Mouse (Mus musculus) midbrain, embryonic 11.5 days (tissue): ENCODE measurements at regions not wholly inside any gene's neighbourhood (a gene's known extent, or its start where the extent isn't known, plus 50 kb on each side); places are given as distances from the start of the nearest gene placed in this dataset.

Source experiments
- ATAC-seq: fragments of 200-750 bp; cut with Nextera tagmentation; 2 replicates; pipeline ENCODE4 v1.8.0; 2017; ENCODE audit warnings: moderate TSS enrichment, moderate library complexity; ENCODE audit not compliant: low FRiP score
- DNase-seq: peaks from one replicate; pipeline ENCODE4 v3.0.0; 2015; ENCODE audit warnings: low spot score; ENCODE audit errors: missing footprints
- H3K27ac ChIP-seq: fragments of 300-500 bp; sonication (generic); 2 replicates; pipeline ENCODE4 v1.5.1; 2014; ENCODE audit warnings: low read depth, low read length
- H3K27me3 ChIP-seq: fragments of 300-500 bp; sonication (generic); 2 replicates; pipeline ENCODE4 v1.6.1; 2014; ENCODE audit warnings: mild to moderate bottlenecking, low read length, moderate library complexity, mixed read lengths; ENCODE audit not compliant: control insufficient read depth, insufficient read depth
- H3K36me3 ChIP-seq: fragments of 300-500 bp; sonication (generic); 2 replicates; pipeline ENCODE4 v1.6.1; 2014; ENCODE audit warnings: mild to moderate bottlenecking, low read length, moderate library complexity, mixed read lengths; ENCODE audit not compliant: control insufficient read depth, insufficient read depth
- H3K4me1 ChIP-seq: fragments of 300-500 bp; sonication (generic); 2 replicates; pipeline ENCODE4 v1.6.1; 2014; ENCODE audit warnings: low read length; ENCODE audit not compliant: control insufficient read depth, insufficient read depth
- H3K4me2 ChIP-seq: fragments of 300-500 bp; sonication (generic); 2 replicates; pipeline ENCODE4 v1.6.1; 2014; ENCODE audit warnings: mild to moderate bottlenecking, moderate library complexity
- H3K4me3 ChIP-seq: fragments of 300-500 bp; sonication (generic); 2 replicates; pipeline ENCODE4 v1.5.1; 2014; ENCODE audit warnings: low read depth, low read length
- H3K9ac ChIP-seq: fragments of 300-500 bp; sonication (generic); 2 replicates; pipeline ENCODE4 v1.6.1; 2014; ENCODE audit warnings: low read length
- H3K9me3 ChIP-seq: fragments of 300-500 bp; sonication (generic); 2 replicates; pipeline ENCODE4 v1.6.1; 2016; ENCODE audit warnings: low read length; ENCODE audit not compliant: control insufficient read depth
- WGBS: fragments of 180-500 bp; shearing (Covaris S2); extraction: QIAGEN DNeasy Blood & Tissue Kit; methylation state at CpG from one replicate; pipeline ENCODE4 v1.1.7; 2014; 5-methylcytosine and 5-hydroxymethylcytosine counted together

GRCm38 (mm10) chr11:111529591-111529990 is 463.6 kb downstream of the Kcnj2 start:
- ATAC-seq: no peak
- H3K4me1 ChIP-seq: no peaks in the 10 kb centered on the region
- no peak overlapping the region for H3K9ac ChIP-seq
- H3K36me3 ChIP-seq: no peaks in the 10 kb centered on the region
- no peak overlapping the region for H3K4me2 ChIP-seq
- no peak overlapping the region for H3K27ac ChIP-seq
- H3K4me3 ChIP-seq: no peak overlapping the region
- DNase-seq: no peak
- WGBS: 82% methylated on average over 9 of the region's 9 CpGs
- H3K9me3 ChIP-seq: no peaks in the 10 kb centered on the region
- no peaks in the 10 kb centered on the region for H3K27me3 ChIP-seq

- no peak overlapping the region for H3K4me3 ChIP-seq
- no peak for ATAC-seq
- 82% methylated on average over 3 of the region's 3 CpGs for WGBS
- no peaks in the 10 kb centered on the region for H3K9me3 ChIP-seq
- no peak overlapping the region for H3K4me2 ChIP-seq
- no peak overlapping the region for H3K9ac ChIP-seq
- no peaks in the 10 kb centered on the region for H3K27me3 ChIP-seq
- no peaks in the 10 kb centered on the region for H3K4me1 ChIP-seq
- no peak for DNase-seq
- no peak overlapping the region for H3K27ac ChIP-seq
- H3K36me3 ChIP-seq: no peaks in the 10 kb centered on the region
Observed at GRCm38 (mm10) chr11:111530912-111531311, 464.9 kb downstream of the Kcnj2 start.

- Histone ChIP-seq H3K27ac (no peak overlapping the region), H3K4me1 (no peaks in the 10 kb centered on the region), H3K9me3 (no peaks in the 10 kb centered on the region), H3K4me2 (no peak overlapping the region), H3K27me3 (no peaks in the 10 kb centered on the region), H3K36me3 (no peaks in the 10 kb centered on the region), H3K9ac (no peak overlapping the region), H3K4me3 (no peak overlapping the region)
- 45% methylated on average over 5 of the region's 5 CpGs for WGBS
- peak; percentile 86 for DNase-seq
- no peak for ATAC-seq
Observed at GRCm38 (mm10) chr11:111532457-111532856, 466.5 kb downstream of the Kcnj2 start.

GRCm38 (mm10) chr11:111536040-111536836 is 470.3 kb downstream of the Kcnj2 start:
- DNase-seq (peak; percentile 97), ATAC-seq (no peak)
- Histone ChIP-seq H3K27ac (no peak overlapping the region), H3K9me3 (no peaks in the 10 kb centered on the region), H3K4me2 (no peak overlapping the region), H3K27me3 (no peaks in the 10 kb centered on the region), H3K4me1 (no peaks in the 10 kb centered on the region), H3K36me3 (no peaks in the 10 kb centered on the region), H3K9ac (no peak overlapping the region), H3K4me3 (no peak overlapping the region)
- 54% methylated on average over 17 of the region's 17 CpGs for WGBS

- no peak overlapping the region for H3K27ac ChIP-seq
- 41% methylated on average over 3 of the region's 3 CpGs for WGBS
Observed at GRCm38 (mm10) chr11:111537654-111538053, 471.7 kb downstream of the Kcnj2 start.

GRCm38 (mm10) chr11:111539960-111540359 is 474.0 kb downstream of the Kcnj2 start:
- Histone ChIP-seq H3K9me3 (no peaks in the 10 kb centered on the region), H3K4me3 (no peak overlapping the region), H3K36me3 (no peaks in the 10 kb centered on the region), H3K4me1 (no peaks in the 10 kb centered on the region), H3K27ac (no peak overlapping the region), H3K4me2 (no peak overlapping the region), H3K27me3 (no peaks in the 10 kb centered on the region), H3K9ac (no peak overlapping the region)
- no peak for ATAC-seq
- WGBS: 75% methylated on average over 6 of the region's 6 CpGs
- DNase-seq: no peak

More at GRCm38 (mm10) chr11:111537654-111538053, 471.7 kb downstream of the Kcnj2 start:
- no peaks in the 10 kb centered on the region for H3K4me1 ChIP-seq
- no peak overlapping the region for H3K9ac ChIP-seq
- DNase-seq: peak; percentile 94
- H3K27me3 ChIP-seq: no peaks in the 10 kb centered on the region
- H3K4me3 ChIP-seq: no peak overlapping the region
- ATAC-seq: no peak
- no peaks in the 10 kb centered on the region for H3K36me3 ChIP-seq
- H3K4me2 ChIP-seq: no peak overlapping the region
- H3K9me3 ChIP-seq: no peaks in the 10 kb centered on the region

GRCm38 (mm10) chr11:111545291-111545690 is 479.3 kb downstream of the Kcnj2 start:
- 87% methylated on average over 4 of the region's 4 CpGs for WGBS
- H3K4me2 ChIP-seq: no peak overlapping the region
- no peak for ATAC-seq

GRCm38 (mm10) chr11:111555131-111555530 is 489.2 kb downstream of the Kcnj2 start:
- ATAC-seq: no peak
- no peak for DNase-seq
- no peaks in the 10 kb centered on the region for H3K36me3 ChIP-seq
- H3K9ac ChIP-seq: no peak overlapping the region
- H3K4me2 ChIP-seq: no peak overlapping the region
- H3K27ac ChIP-seq: no peak overlapping the region
- no peaks in the 10 kb centered on the region for H3K4me1 ChIP-seq
- H3K27me3 ChIP-seq: no peaks in the 10 kb centered on the region
- H3K9me3 ChIP-seq: no peaks in the 10 kb centered on the region
- no peak overlapping the region for H3K4me3 ChIP-seq

More at GRCm38 (mm10) chr11:111545291-111545690, 479.3 kb downstream of the Kcnj2 start:
- H3K27me3 ChIP-seq: no peaks in the 10 kb centered on the region
- no peak for DNase-seq
- H3K27ac ChIP-seq: no peak overlapping the region
- H3K9ac ChIP-seq: no peak overlapping the region
- H3K36me3 ChIP-seq: no peaks in the 10 kb centered on the region
- no peaks in the 10 kb centered on the region for H3K9me3 ChIP-seq
- H3K4me3 ChIP-seq: no peak overlapping the region
- no peaks in the 10 kb centered on the region for H3K4me1 ChIP-seq

GRCm38 (mm10) chr11:111555615-111556014 is 489.7 kb downstream of the Kcnj2 start:
- H3K4me3 ChIP-seq: no peak overlapping the region
- DNase-seq: peak; percentile 82

More at GRCm38 (mm10) chr11:111555615-111556014, 489.7 kb downstream of the Kcnj2 start:
- H3K4me1 ChIP-seq: no peaks in the 10 kb centered on the region
- 89% methylated on average over 6 of the region's 6 CpGs for WGBS
- no peak overlapping the region for H3K9ac ChIP-seq
- no peak for ATAC-seq
- no peaks in the 10 kb centered on the region for H3K36me3 ChIP-seq
- no peak overlapping the region for H3K4me2 ChIP-seq
- H3K27me3 ChIP-seq: no peaks in the 10 kb centered on the region
- H3K27ac ChIP-seq: no peak overlapping the region
- H3K9me3 ChIP-seq: no peaks in the 10 kb centered on the region
